Mouse (Mus musculus) cortical plate, adult 2 months (tissue): ENCODE data around the gene Cyp2d9. TPM values are rescaled to one million over a fixed set of nuclear protein-coding genes. Genes with fewer than 3 reads are reported as not detected.
"Not testable (repeated sequence)": the region's sequence is repeated elsewhere in the genome, so short reads cannot be mapped to it uniquely, and the experiment has no call there.

Experiments used
- H3K27ac ChIP-seq: fragments of 200-500 bp; 2 replicates; pipeline ENCODE4 v1.5.1; 2012; ENCODE audit warnings: low read length, control low read depth, inconsistent platforms; ENCODE audit not compliant: insufficient read depth
- H3K4me1 ChIP-seq: fragments of 200-500 bp; 2 replicates; pipeline ENCODE4 v1.6.1; 2011; ENCODE audit warnings: low read length; ENCODE audit not compliant: control insufficient read depth, insufficient read depth
- H3K4me3 ChIP-seq: fragments of 200-500 bp; 2 replicates; pipeline ENCODE4 v1.5.1; 2011; ENCODE audit warnings: mild to moderate bottlenecking, low read length, control low read depth; ENCODE audit not compliant: insufficient read depth
- CTCF ChIP-seq: fragments of 200-500 bp; IDR thresholded peaks from 2 replicates; pipeline ENCODE4 v1.5.1; 2011; ENCODE audit warnings: mild to moderate bottlenecking, control low read depth, low read length; ENCODE audit not compliant: insufficient read depth; ENCODE audit errors: extremely low read depth
- POLR2A ChIP-seq: fragments of 200-500 bp; IDR thresholded peaks from 2 replicates; pipeline ENCODE4 v1.6.1; 2011; ENCODE audit warnings: mild to moderate bottlenecking, low read length, control low read depth; ENCODE audit not compliant: insufficient read depth; ENCODE audit errors: extremely low read depth
- polyA plus RNA-seq: library from polyadenylated mRNA; depleted of rRNA; stranded (reverse); fragments of >200 nt; gene quantifications from 2 replicates; pipeline ENCODE4 v1.2.3, GENCODE M21; 2012; rRNA removed

Gene Cyp2d9
- not detected in 2 replicates for polyA plus RNA-seq

DNA sequence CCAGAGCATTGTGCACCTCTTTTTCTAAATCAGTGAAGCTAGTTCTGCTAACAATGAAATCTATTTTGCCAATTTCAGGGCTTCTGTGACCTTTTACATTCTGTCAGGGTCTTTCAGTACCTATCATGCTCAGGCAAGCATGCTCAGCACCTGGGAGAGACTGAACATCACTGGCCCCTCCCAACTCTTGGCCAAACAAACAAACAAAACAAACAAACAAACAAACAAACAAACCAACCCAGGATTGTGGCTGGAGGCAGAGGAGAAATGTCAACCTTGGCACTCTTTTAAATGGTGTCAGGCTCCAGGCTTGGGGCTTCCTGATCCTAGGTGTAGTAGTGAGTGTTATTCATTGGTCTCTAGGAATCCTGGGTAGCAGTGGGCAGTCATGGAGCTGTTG, at the start of gene Cyp2d9:
TSS of gene Cyp2d9 (plus strand) at position 301 of the 400 bp plus-strand sequence.
- no peak for TF ChIP-seq POLR2A
- TF ChIP-seq CTCF: no peak
- H3K27ac ChIP-seq: no peak within 1 kb of the TSS
- no peaks in the 10 kb centered on the region for H3K4me1 ChIP-seq
- H3K4me3 ChIP-seq: no peak within 1 kb of the TSS

DNA sequence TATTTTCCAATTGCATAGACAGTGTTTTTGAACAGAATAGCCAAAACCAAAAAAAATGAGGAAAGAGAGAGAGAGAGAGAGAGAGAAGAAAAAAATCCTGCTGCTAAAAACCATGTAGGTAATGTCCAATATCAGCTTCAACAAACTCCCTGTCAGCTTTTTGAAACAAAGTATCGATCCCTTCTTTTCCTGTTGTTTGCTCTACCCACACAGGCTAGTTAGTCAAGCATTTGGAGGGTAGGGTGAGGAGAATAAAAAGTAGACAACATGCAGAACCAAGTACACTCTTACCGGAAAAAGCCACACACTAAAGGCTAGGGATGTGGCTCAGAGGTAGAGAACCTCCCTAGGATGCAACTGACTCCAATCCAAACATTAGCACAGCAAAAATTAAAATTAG, 47.5 kb upstream of the Cyp2d9 start:
- H3K4me3 ChIP-seq: no peak overlapping the region
- H3K4me1 ChIP-seq: no peaks in the 10 kb centered on the region
- H3K27ac ChIP-seq: no peak overlapping the region
- TF ChIP-seq POLR2A (no peak), CTCF (no peak)

DNA sequence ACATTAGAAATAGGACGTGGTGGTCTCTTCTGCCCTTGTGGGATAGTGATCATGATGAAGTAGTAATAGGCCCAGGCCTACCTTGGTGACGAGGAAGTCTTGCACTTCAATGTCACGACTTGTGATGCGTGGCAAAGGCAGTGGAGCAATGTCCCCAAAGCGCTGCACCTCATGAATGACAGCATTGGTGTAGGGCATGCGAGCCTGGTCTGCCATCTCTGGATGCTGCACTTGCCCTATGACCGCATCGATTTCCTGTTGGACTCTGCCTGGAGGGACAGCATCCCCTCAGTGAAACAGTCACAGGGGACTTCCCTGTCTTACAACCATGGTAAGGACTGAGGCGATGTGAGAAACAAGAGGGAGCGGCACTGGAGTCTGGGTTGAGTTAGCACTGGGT, 43.3 kb upstream of the Cyp2d9 start:
- H3K4me1 ChIP-seq, H3K4me3 ChIP-seq, H3K27ac ChIP-seq: not testable (repeated sequence)

DNA sequence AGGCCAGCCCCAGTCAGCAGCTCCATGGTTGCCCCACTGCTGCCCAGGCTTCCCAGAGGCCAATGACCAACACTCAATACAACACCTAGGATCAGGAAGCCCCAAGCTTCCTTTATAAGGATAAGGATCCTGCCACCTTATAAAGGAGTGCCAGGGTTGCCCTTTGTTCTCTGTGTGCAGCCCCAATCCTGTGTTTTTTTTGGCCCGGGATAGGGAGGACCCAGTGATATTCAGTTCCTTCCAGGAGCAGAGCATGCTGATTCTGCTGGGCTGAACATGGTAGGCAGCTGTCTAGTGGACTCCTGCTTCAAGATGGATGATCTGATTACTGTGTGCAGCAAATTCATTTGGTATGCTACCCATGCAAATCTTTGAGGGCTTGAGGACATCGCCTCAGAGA, 39.3 kb upstream of the Cyp2d9 start, which contains the start of gene Cyp2d11:
TSS of gene Cyp2d11 (minus strand) at position 101 of the 400 bp plus-strand sequence.
- not testable (repeated sequence) for H3K4me1 ChIP-seq, H3K27ac ChIP-seq

DNA sequence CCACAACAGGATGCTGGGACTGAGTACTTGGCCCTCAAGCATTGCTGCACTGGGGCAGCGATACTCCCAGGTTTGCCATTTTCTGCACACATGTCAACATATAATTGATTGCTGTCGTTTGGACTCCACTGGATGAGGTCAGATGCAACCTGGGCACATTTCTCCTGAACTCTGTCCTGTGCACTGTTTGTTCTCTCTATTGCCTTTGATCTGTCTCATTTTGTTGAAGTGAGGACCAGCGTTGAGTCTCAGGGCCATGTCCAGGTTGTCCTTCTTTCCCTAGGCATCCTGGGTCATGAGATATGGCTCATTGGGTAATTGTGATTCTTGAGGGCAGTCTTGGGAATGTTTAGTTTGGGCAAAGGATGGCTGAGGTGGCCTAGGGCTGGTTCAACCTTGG, 37.3 kb upstream of the Cyp2d9 start:
- not testable (repeated sequence) for H3K4me3 ChIP-seq, H3K4me1 ChIP-seq, H3K27ac ChIP-seq

More for the DNA sequence above, 39.3 kb upstream of the Cyp2d9 start, which contains the start of gene Cyp2d11:
- H3K4me3 ChIP-seq: not testable (repeated sequence)

DNA sequence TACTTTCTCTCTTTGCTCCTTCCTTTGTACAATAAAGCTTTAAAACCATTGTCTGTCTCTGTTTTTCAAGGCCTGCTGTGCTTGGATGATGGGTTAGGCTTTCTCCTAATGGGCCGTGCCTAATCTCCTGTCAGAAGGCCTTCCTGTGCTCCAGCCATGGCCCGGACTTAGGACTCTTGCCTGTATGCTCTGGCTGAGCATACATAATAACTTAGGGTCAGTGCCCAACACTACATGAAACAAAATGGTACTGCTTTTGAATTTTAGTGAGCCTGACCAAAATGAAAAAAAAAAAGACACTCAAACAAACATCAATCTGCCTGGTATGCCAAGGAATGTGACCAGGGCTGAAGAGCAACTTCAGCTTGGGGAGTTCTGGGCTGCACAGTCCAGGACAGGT, 31.7 kb upstream of the Cyp2d9 start:
- no peaks in the 10 kb centered on the region for H3K4me1 ChIP-seq
- TF ChIP-seq POLR2A: no peak
- no peak for TF ChIP-seq CTCF
- H3K4me3 ChIP-seq: no peak overlapping the region
- H3K27ac ChIP-seq: no peak overlapping the region

DNA sequence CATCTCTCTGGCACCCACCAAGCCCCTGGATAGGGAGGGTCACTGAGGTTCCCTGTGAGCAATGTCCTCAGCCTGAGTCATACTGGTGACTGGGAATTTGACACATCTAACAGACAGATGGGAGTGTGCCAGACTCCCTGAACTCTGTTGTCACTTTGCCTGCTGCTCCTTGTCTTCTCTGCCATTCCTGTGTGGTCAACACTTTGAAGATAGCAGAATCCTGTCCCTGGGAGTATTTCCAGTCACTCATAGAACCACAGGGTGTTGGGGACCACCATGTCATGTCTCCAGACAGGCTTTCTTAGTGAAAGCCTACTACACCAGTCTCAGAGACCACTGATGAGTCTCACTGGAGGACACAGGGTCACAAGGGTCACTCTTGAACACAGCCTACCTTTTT, 31.1 kb upstream of the Cyp2d9 start:
- no peaks in the 10 kb centered on the region for H3K4me1 ChIP-seq
- no peak overlapping the region for H3K4me3 ChIP-seq
- TF ChIP-seq CTCF (no peak), POLR2A (no peak)
- no peak overlapping the region for H3K27ac ChIP-seq

DNA sequence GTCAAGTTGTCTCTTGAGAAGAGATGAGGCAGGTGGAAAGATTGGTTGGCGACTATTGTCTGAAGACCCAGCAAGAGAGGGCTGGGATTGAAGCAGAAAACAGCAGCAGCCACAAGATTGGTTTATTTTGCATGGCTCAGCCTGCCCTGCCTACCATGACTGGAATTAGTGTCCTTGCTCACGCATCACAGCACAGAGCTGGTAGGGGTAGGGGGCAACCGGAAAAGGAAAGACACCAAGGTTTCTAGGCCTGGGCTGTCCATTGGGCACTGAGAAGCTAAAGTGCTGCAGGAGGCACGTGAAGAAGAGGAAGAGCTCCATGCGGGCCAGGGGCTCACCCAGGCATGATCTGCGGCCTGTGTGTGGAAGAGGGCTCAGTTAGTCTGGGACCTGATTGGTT, 30.5 kb upstream of the Cyp2d9 start:
- H3K27ac ChIP-seq: no peak overlapping the region
- TF ChIP-seq POLR2A: no peak
- no peak for TF ChIP-seq CTCF
- no peak overlapping the region for H3K4me3 ChIP-seq
- no peaks in the 10 kb centered on the region for H3K4me1 ChIP-seq

DNA sequence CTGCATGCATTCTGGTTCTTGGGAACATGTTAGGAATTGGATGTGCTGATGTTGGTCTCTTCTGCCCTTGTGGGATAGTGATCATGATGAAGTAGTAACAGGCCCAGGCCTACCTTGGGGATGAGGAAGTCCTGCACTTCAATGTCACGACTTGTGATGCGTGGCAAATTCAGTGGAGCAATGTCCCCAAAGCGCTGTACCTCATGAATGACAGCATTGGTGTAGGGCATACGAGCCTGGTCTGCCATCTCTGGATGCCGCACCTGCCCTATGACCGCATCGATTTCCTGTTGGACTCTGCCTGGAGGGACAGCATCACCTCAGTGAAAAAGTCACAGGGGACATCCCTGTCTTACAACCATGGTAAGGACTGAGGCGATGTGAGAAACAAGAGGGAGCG, 29.6 kb upstream of the Cyp2d9 start:
- H3K4me3 ChIP-seq: no peak overlapping the region
- no peak overlapping the region for H3K27ac ChIP-seq
- TF ChIP-seq CTCF: no peak
- TF ChIP-seq POLR2A: no peak
- H3K4me1 ChIP-seq: no peaks in the 10 kb centered on the region

DNA sequence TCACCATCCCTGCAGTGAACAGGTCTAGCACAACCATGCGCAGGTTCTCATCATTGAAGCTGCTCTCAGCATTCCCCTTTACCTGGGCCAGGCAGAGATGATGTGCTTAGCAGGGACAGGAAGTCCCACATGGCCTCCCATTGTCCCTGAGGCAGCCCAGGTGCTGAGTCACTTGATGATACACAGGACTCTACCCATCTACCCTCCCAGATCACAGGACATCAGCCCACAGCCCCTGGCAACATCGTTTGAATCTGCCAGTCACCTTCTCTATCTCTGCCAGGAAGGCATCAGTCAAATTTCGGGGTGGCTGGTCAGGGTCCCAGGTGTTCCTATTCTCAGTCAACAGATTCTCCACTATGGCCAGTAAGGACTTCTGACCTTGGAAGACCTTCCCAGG, 29.1 kb upstream of the Cyp2d9 start:
- Histone ChIP-seq H3K4me3 (no peak overlapping the region), H3K4me1 (no peaks in the 10 kb centered on the region), H3K27ac (no peak overlapping the region)
- TF ChIP-seq POLR2A (no peak), CTCF (no peak)

DNA sequence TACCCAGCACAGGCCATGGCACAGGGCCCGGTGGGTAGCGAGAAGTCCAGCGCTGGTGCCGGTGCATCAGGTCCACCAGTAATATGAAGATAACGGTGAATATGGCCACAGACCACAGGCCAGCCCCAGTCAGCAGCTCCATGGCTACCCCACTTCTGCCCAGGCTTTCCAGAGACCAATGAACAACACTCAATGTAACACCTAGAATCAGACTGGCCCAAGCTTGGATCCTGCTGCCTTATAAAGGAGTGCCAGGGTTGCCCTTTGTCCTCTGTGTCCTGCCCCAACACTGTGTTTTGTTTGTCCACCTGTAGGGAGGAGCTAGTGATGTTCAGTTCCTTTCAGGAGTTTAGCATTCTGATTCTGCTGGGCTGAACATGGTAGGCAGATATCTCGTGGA, 26.3 kb upstream of the Cyp2d9 start, which contains the start of gene Cyp2d10:
TSS of gene Cyp2d10 (minus strand) at position 215 of the 400 bp plus-strand sequence.
- no peaks in the 10 kb centered on the region for H3K4me1 ChIP-seq
- TF ChIP-seq CTCF: no peak
- no peak for TF ChIP-seq POLR2A
- H3K4me3 ChIP-seq: no peak within 1 kb of the TSS
- no peak within 1 kb of the TSS for H3K27ac ChIP-seq

DNA sequence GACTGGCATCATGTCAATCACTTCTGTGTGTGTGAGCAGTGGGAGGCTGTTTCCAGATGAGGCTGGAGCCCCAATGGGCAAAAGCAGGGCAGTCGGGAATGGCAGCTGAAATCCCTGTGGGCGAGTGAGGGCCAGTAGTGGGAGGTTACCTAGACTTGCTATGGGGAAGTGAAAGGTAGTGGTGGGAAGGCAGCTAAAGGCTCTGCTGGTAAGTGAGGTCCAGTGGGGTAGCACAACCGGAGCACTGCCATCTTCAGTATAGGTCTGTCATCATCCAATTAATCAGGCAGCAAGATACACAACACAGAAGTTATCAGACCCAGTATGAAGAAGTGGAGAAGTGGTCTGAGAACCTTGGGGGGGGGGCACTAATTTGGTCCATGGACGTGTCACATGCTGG, 25.7 kb upstream of the Cyp2d9 start:
- no peak overlapping the region for H3K27ac ChIP-seq
- H3K4me1 ChIP-seq: no peaks in the 10 kb centered on the region
- TF ChIP-seq CTCF (no peak), POLR2A (no peak)
- H3K4me3 ChIP-seq: no peak overlapping the region
